Mouse (Mus musculus): Measurements from ENCODE around the gene Plscr1. TPM values are rescaled to one million over a fixed set of nuclear protein-coding genes. Genes with fewer than 3 reads are reported as not detected.
A peak's percentile ranks its signal among the peaks of the same experiment; 100 is the strongest.

The Plscr1 gene
- total and polyA plus RNA-seq, 3 experiments, result 5.5 to 9.5 TPM; not detected in 1

DNA sequence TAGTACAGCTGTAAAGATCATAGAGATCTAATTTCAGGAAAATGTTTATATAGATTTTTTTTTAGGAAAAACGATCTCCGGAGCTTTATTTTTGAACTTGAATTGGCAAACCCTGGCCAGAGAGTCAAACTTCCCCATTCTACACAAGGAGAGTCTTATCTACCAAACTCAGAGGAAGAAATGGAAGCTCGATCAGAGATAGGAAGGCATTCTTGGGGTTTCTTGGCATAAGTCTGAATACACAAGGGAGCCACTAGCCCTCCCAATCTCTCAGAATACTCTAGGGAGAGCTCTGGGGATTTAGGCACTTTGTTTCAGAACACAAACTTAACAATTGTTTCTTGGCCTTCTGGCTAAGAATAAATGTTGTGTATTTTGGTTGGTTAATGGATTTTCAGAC is 29.4 kb upstream of the Plscr1 start (continued):
- TF ChIP-seq UBTF (IDR thresholded peaks at IDR 0.05; ENCODE audit: borderline replicate concordance, insufficient read depth, low read depth, low read length) (no peak), SMC3 (IDR thresholded peaks at IDR 0.05; ENCODE audit: low read depth, low read length) (no peak), EP300 (IDR thresholded peaks at IDR 0.05; ENCODE audit: low read depth in 1 of 2, low read length in 2 of 2) (peak; percentile 89 to 97), MAFK (IDR thresholded peaks at IDR 0.05; ENCODE audit: borderline replicate concordance, low read depth, low read length) (peak; percentile 36; the same call in 1 of the 2 replicates), MYC (IDR thresholded peaks at IDR 0.05; ENCODE audit: low read depth, low read length) (no peak), ZKSCAN1 (IDR thresholded peaks at IDR 0.05; ENCODE audit: low read depth, low read length) (no peak), ELF1 (IDR thresholded peaks at IDR 0.05; ENCODE audit: low read depth, low read length) (no peak), CTCF (IDR thresholded peaks at IDR 0.05 in 2 of 3, conservative IDR thresholded peaks at IDR 0.05 in 1 of 3; ENCODE audit: control insufficient read depth in 1 of 3, insufficient read depth in 1 of 3, low read depth in 2 of 3, low read length in 3 of 3, poor library complexity in 1 of 3, severe bottlenecking in 1 of 3) (no peak), POLR2AphosphoS2 (IDR thresholded peaks at IDR 0.05; ENCODE audit: low read length) (no peak), SIN3A (IDR thresholded peaks at IDR 0.05; ENCODE audit: low read length) (peak; percentile 48; the same call in 1 of the 2 replicates), RCOR1 (IDR thresholded peaks at IDR 0.05; ENCODE audit: low read depth, low read length) (peak; percentile 96), HCFC1 (IDR thresholded peaks at IDR 0.05; ENCODE audit: low read depth, low read length) (0 out of 2 replicates have a peak, but pooled peaks have one; percentile 43), NRF1 (IDR thresholded peaks at IDR 0.05; ENCODE audit: insufficient read depth, low read depth, low read length, poor library complexity, severe bottlenecking) (no peak), CHD2 (IDR thresholded peaks at IDR 0.05; ENCODE audit: low read length) (no peak; the same call in 1 of the 2 replicates)

DNA sequence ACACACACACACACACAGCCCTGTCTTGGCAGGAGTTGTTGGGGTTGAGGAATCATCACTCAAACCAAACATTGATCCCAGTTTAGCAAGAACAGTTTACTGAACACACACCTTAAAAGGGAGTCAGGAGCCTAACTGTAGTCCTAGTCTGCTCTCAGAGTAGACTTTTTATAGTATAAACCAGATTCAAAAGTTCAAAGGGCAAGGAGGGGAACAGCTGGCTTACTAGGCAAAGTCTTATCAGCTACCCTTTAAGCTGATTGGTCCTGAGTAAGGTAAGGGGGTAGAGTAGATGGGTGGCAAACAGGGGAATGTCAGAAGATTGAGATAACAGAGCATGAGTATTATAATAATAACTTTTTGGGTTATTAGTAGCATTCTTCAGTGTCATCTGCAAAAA is 28.1 kb upstream of the Plscr1 start:
- H3K27ac ChIP-seq (ENCODE audit: control insufficient read depth, low read depth, low read length), result no peak overlapping the region
- no peaks in the 10 kb centered on the region for H3K27me3 ChIP-seq (ENCODE audit: control insufficient read depth in 1 of 2, insufficient read depth in 2 of 2, low read length in 2 of 2)
- H3K36me3 ChIP-seq (ENCODE audit: control insufficient read depth in 1 of 2, insufficient read depth in 2 of 2, low read length in 2 of 2), result peaks cover 0 to 47% of the 10 kb centered on the region in 2 experiments; a peak in 2 of 4 replicates
- TF ChIP-seq ZMIZ1 (IDR thresholded peaks at IDR 0.05; ENCODE audit: low read depth, low read length) (no peak), SIN3A (IDR thresholded peaks at IDR 0.05; ENCODE audit: low read length) (0 out of 2 replicates have a peak, but pooled peaks have one; percentile 16), GATA1 (IDR thresholded peaks at IDR 0.05; ENCODE audit: low read depth, low read length) (peak; percentile 45; the same call in 1 of the 2 replicates)
- DNase-seq (ENCODE audit: low read depth, low spot score), result no peak
- H3K79me2 ChIP-seq (ENCODE audit: control insufficient read depth, insufficient read depth, low read length, poor library complexity), result no peaks in the 10 kb centered on the region
- H3K4me3 ChIP-seq (ENCODE audit: control insufficient read depth in 1 of 2, insufficient read depth in 1 of 2, low read depth in 2 of 2, low read length in 2 of 2), result no peak overlapping the region
- H3K9ac ChIP-seq (ENCODE audit: control insufficient read depth, low read depth, low read length, poor library complexity, severe bottlenecking), result no peak overlapping the region
- H3K9me3 ChIP-seq (replicated peaks; ENCODE audit: insufficient read depth, low read length), result no peaks in the 10 kb centered on the region
- H3K4me1 ChIP-seq (ENCODE audit: control insufficient read depth in 1 of 2, insufficient read depth in 2 of 2, low read length in 2 of 2), result peaks cover 18 to 24% of the 10 kb centered on the region in 2 experiments

DNA sequence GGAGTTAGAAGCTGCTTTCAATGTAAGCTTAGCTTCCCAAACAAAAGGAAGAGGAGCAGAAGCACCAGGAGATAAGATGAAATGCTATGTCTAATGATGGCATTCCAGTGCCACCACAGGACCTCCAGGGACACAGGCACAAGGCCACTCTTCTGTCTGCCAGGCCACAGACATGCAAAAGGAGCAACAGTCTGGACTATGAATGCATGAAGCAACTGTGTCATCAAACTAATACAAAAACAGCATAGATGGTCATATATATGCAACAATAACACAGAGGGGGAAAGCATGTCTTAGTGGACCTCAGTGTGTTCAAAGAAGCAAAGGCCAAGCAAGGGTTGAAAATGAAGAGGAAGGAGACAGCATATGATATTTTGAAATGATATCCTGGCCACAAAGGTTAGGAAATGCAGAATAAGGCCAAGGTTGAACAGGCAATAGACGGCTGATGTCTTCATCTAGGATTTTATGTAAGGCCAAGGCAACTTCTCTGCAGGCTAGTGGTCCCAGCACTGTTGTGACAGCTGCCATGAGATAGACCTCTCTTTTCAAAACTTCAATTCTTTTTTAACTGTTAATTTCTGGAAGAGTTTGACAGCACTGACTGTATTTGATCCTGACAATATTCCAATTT is 24.8 kb upstream of the Plscr1 start:
- Histone ChIP-seq H3K9me3 (replicated peaks; ENCODE audit: insufficient read depth, low read length) (no peaks in the 10 kb centered on the region), H3K4me3 (ENCODE audit: control insufficient read depth in 1 of 2, insufficient read depth in 1 of 2, low read depth in 2 of 2, low read length in 2 of 2) (no peak overlapping the region), H3K79me2 (ENCODE audit: control insufficient read depth, insufficient read depth, low read length, poor library complexity) (no peaks in the 10 kb centered on the region), H3K27ac (ENCODE audit: control insufficient read depth, low read depth, low read length) (no peak overlapping the region), H3K9ac (ENCODE audit: control insufficient read depth, low read depth, low read length, poor library complexity, severe bottlenecking) (no peak overlapping the region), H3K4me1 (ENCODE audit: control insufficient read depth in 1 of 2, insufficient read depth in 2 of 2, low read length in 2 of 2) (peaks cover 16 to 22% of the 10 kb centered on the region in 2 experiments), H3K27me3 (ENCODE audit: control insufficient read depth in 1 of 2, insufficient read depth in 2 of 2, low read length in 2 of 2) (no peaks in the 10 kb centered on the region), H3K36me3 (ENCODE audit: control insufficient read depth in 1 of 2, insufficient read depth in 2 of 2, low read length in 2 of 2) (peaks cover 0 to 35% of the 10 kb centered on the region in 2 experiments; a peak in 2 of 4 replicates)
- no peak for DNase-seq (ENCODE audit: low read depth, low spot score)
- TF ChIP-seq TBP (IDR thresholded peaks at IDR 0.05; ENCODE audit: low read depth, low read length), result no peak
- TF ChIP-seq MAFK (IDR thresholded peaks at IDR 0.05; ENCODE audit: borderline replicate concordance, low read depth, low read length), result no peak
- TF ChIP-seq ZNF384 (IDR thresholded peaks at IDR 0.05; ENCODE audit: low read depth, low read length), result no peak
- TF ChIP-seq RCOR1 (IDR thresholded peaks at IDR 0.05; ENCODE audit: low read depth, low read length), result no peak
- TF ChIP-seq CHD1 (IDR thresholded peaks at IDR 0.05; ENCODE audit: low read depth, low read length), result no peak
- no peak for TF ChIP-seq KAT2A (conservative IDR thresholded peaks at IDR 0.05; ENCODE audit: low read depth, low read length)
- no peak for TF ChIP-seq SMC3 (IDR thresholded peaks at IDR 0.05; ENCODE audit: low read depth, low read length)
- TF ChIP-seq USF1 (IDR thresholded peaks at IDR 0.05; ENCODE audit: low read depth, low read length), result no peak
- TF ChIP-seq CTCF (IDR thresholded peaks at IDR 0.05 in 2 of 3, conservative IDR thresholded peaks at IDR 0.05 in 1 of 3; ENCODE audit: control insufficient read depth in 1 of 3, insufficient read depth in 1 of 3, low read depth in 2 of 3, low read length in 3 of 3, poor library complexity in 1 of 3, severe bottlenecking in 1 of 3), result no peak
- no peak for TF ChIP-seq ELF1 (IDR thresholded peaks at IDR 0.05; ENCODE audit: low read depth, low read length)
- no peak for TF ChIP-seq MAZ (IDR thresholded peaks at IDR 0.05; ENCODE audit: low read depth, low read length)
- TF ChIP-seq ZC3H11A (IDR thresholded peaks at IDR 0.05; ENCODE audit: low read depth, low read length), result no peak

Measured in MEL (cell line).